Mouse (Mus musculus) pancreas, adult 10 weeks (tissue): ENCODE measurements around the gene Meiob. TPM values are rescaled to one million over a fixed set of nuclear protein-coding genes. Genes with fewer than 3 reads are reported as not detected.

Experiments
- polyA plus RNA-seq: library from polyadenylated mRNA; stranded (reverse); fragments of 350-450 nt; fragmentation: Illumina TruSeq; extraction: RNeasy Lipid Tissue Mini Kit (QIAGEN cat#74804); gene quantifications from one replicate; pipeline ENCODE4 v1.2.3, GENCODE M21; 2015; ENCODE audit warnings: low read depth, low replicate concordance; ENCODE audit not compliant: insufficient read depth

Gene Meiob
- not detected for polyA plus RNA-seq

DNA sequence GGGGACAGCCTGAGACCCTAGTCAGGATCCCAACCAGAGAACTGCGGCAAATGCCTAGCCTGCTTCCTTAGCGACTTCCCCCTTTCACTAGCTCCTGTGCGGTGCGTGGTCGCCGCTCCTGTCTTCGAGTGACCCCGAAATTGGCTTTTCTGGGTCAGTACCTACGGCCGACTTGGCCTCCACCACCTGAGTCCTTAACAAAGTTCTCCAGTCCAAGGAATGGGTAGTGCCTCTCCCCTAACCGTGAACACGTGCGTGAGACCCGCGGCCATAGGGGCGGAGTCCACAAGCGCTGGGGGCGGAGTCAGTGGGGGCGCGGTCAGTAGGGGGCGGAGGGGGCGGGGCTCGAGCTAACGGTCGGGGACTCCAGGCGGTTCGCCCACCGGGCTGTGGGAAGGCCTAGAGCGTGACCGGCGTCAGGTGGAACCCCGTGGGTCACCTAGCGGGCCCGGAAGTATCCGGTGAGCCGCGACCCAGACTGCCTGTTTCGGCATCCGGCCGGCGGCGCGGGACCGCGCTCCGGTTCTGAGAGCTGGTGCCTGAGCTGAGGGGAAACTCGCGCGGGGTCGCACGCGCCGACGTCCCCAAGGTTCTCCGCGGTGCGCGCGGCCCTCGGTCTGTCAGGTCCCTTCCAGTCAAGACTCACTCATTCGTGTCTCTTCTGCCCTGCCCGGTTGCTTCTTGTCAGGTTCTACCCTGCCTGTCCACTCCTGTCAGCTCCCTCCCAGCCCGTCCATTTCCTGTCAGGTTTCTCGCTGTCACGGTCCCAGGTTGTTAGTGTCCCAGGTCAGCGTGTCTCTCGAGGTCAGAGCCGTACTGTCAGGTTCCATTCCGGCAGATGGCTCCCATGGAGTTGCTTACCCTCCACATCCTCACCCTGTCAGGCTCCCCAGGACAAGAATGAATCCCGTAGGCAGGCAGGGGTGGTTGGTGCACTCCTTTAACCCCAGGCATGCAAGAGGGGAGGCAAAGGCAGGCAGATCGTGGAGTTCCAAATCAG lies at the start of gene Meiob:
TSS of gene Meiob (plus strand) at position 338 of the 1,000 bp plus-strand sequence.

GRCm38 (mm10) chr17:24839842-24840241 lies 35.8 kb downstream of the Meiob start, which contains the start of gene Hagh:
TSS of gene Hagh (plus strand) at chr17:24840143.

GRCm38 (mm10) chr17:24850065-24850772 lies 46.1 kb downstream of the Meiob start, which contains the start of gene Fahd1:
TSS of gene Fahd1 (minus strand) at chr17:24850364.

DNA sequence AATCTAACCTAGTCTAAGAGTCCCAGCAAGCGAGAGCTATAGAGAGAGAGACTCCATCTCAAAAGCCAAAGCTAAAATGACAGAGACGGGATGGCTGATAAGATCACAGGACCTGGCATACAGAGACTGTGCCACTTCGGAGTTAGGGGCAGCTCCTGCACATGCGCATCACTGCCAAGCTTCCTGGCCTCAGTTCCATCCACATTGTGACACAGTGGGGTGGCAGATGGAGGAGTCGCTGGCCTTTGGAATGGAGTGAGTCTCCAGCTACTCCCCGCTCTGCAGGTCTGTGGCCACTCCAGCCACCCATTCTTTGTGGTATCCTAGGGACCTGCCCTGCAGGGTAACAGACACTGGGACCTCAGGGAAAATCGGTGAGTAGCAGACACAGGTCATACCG lies 61.7 kb downstream of the Meiob start, which contains the start of gene Igfals:
TSS of gene Igfals (plus strand) at position 222 of the 400 bp plus-strand sequence.

GRCm38 (mm10) chr17:24886134-24886931 lies 82.2 kb downstream of the Meiob start, which contains the start of the genes Nubp2 and Spsb3:
TSS of gene Nubp2 (minus strand) at chr17:24886349.
TSS of gene Spsb3 (plus strand) at chr17:24886643.

Other genes starting within 250 kb of the Meiob start
- 50.0 TPM for gene Tsc2, start 171.7 kb upstream of the Meiob start, polyA plus RNA-seq
- gene Nthl1, start 171.6 kb upstream of the Meiob start, polyA plus RNA-seq, result 3.5 TPM
- 48.3 TPM for gene Slc9a3r2, start 154.0 kb upstream of the Meiob start, polyA plus RNA-seq
- 1.6 TPM for gene Npw, start 145.8 kb upstream of the Meiob start, polyA plus RNA-seq
- 21.6 TPM for gene Zfp598, start 134.6 kb upstream of the Meiob start, polyA plus RNA-seq
- gene Syngr3, start 114.3 kb upstream of the Meiob start, polyA plus RNA-seq, result 0.44 TPM
- 10.7 TPM for gene Gfer, start 108.1 kb upstream of the Meiob start, polyA plus RNA-seq
- gene Noxo1, start 108.1 kb upstream of the Meiob start, polyA plus RNA-seq, result 1.6 TPM
- gene Tbl3, start 96.6 kb upstream of the Meiob start, polyA plus RNA-seq, result 6.0 TPM
- not detected for gene Rnf151, start 86.2 kb upstream of the Meiob start, polyA plus RNA-seq
- gene Rps2, start 86.2 kb upstream of the Meiob start, polyA plus RNA-seq, result 538 TPM
- 66.2 TPM for gene Ndufb10, start 79.8 kb upstream of the Meiob start, polyA plus RNA-seq
- not detected for gene Rpl3l, start 76.5 kb upstream of the Meiob start, polyA plus RNA-seq
- 68.8 TPM for gene Msrb1, start 67.6 kb upstream of the Meiob start, polyA plus RNA-seq
- gene Hs3st6, start 51.3 kb upstream of the Meiob start, polyA plus RNA-seq, result 1.0 TPM
- gene Hagh, start 35.9 kb downstream of the Meiob start, polyA plus RNA-seq, result 23.1 TPM
- gene Fahd1, start 46.1 kb downstream of the Meiob start, polyA plus RNA-seq, result 3.8 TPM
- 3.4 TPM for gene Igfals, start 61.7 kb downstream of the Meiob start, polyA plus RNA-seq
- gene Nubp2, start 82.1 kb downstream of the Meiob start, polyA plus RNA-seq, result 8.6 TPM
- gene Spsb3, start 82.4 kb downstream of the Meiob start, polyA plus RNA-seq, result 7.3 TPM
- gene Eme2, start 90.8 kb downstream of the Meiob start, polyA plus RNA-seq, result 8.7 TPM
- gene Mrps34, start 90.8 kb downstream of the Meiob start, polyA plus RNA-seq, result 13.1 TPM
- 3.3 TPM for gene Nme3, start 92.2 kb downstream of the Meiob start, polyA plus RNA-seq
- gene Mapk8ip3, start 132.7 kb downstream of the Meiob start, polyA plus RNA-seq, result 42.5 TPM
- gene Jpt2, start 156.4 kb downstream of the Meiob start, polyA plus RNA-seq, result 9.4 TPM
- 3.4 TPM for gene Cramp1l, start 211.5 kb downstream of the Meiob start, polyA plus RNA-seq
- gene Ift140, start 211.8 kb downstream of the Meiob start, polyA plus RNA-seq, result 2.6 TPM